Mouse (Mus musculus): ENCODE results near the gene Nfib.

DNA sequence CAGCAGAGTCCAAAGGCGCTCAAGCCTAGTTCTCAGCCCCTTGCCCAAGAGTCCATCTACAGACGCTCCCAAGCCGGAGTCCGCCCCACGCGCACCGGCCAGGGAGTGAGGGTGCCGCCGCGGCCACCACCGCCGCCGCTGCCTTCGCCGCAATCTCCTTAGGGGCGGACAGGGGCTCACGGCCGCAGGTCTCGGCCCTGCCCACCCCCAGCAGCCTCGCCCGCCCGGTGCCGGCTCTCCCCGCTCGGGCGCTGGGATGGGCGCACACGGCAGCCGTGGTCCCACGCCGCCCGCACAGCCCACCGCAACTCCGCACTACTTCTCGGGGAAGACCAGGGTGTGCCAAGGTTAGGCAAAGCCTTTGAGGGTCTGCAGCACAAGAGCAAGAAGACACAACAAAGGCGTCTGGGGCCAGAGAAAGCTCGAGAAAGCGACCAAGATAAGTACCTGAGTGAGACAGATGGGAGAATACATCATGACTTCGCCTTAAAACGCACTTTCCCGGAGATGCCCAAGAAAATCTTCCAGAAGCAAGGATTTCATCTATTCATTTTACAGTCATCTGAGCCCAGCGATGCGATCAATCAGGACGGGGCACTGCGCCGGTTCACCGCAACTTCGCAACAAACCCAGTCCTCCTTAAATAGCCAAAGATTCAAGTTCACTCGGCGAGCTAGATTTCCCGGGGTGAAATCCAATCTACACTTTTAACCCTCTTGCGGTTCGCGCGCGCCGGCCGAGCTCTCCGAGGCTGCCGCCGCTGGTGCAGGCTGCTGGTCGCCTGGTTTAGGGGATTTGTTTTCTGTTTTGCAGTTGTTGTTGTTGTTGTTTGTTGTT, 201.0 kb downstream of the Nfib start:
- TF ChIP-seq CTCF (IDR thresholded peaks at IDR 0.05; ENCODE audit: borderline replicate concordance, extremely low read depth, insufficient read depth, insufficient read length) (no peak), POLR2A (IDR thresholded peaks at IDR 0.05; ENCODE audit: borderline replicate concordance, extremely low read depth, insufficient read depth, insufficient read length, poor library complexity, severe bottlenecking) (no peak)
